Mouse (Mus musculus): ENCODE measurements around the gene Trem1.

Trem1 gene

GRCm38 (mm10) chr17:48232518-48232917, at the start of gene Trem1:
Trem1 (plus strand) TSS chr17:48232768.
- no peak for DNase-seq (ENCODE audit: low spot score)

- DNase-seq (ENCODE audit: low spot score), result no peak
Observed at GRCm38 (mm10) chr17:48185252-48185651, 47.3 kb upstream of the Trem1 start.

- DNase-seq (ENCODE audit: low spot score), result no peak
Observed at GRCm38 (mm10) chr17:48192366-48192765, 40.2 kb upstream of the Trem1 start.

GRCm38 (mm10) chr17:48203086-48203485, 29.5 kb upstream of the Trem1 start:
- DNase-seq (ENCODE audit: low spot score), result no peak

GRCm38 (mm10) chr17:48212596-48212995, 20.0 kb upstream of the Trem1 start:
- DNase-seq (ENCODE audit: low spot score), result no peak

GRCm38 (mm10) chr17:48213511-48213910, 19.1 kb upstream of the Trem1 start:
- DNase-seq (ENCODE audit: low spot score), result no peak

GRCm38 (mm10) chr17:48215429-48215828, 17.1 kb upstream of the Trem1 start:
- DNase-seq (ENCODE audit: low spot score), result no peak

GRCm38 (mm10) chr17:48230680-48231079, 1.9 kb upstream of the Trem1 start:
- no peak for DNase-seq (ENCODE audit: low spot score)

- DNase-seq (ENCODE audit: low spot score), result no peak
Observed at GRCm38 (mm10) chr17:48233789-48234188, 1.2 kb downstream of the Trem1 start.

GRCm38 (mm10) chr17:48234550-48234949, 2.0 kb downstream of the Trem1 start:
- no peak for DNase-seq (ENCODE audit: low spot score)

- no peak for DNase-seq (ENCODE audit: low spot score)
Observed at GRCm38 (mm10) chr17:48235773-48236370, 3.3 kb downstream of the Trem1 start.

- DNase-seq (ENCODE audit: low spot score), result no peak
Observed at GRCm38 (mm10) chr17:48237621-48238020, 5.1 kb downstream of the Trem1 start.

- DNase-seq (ENCODE audit: low spot score), result no peak
Observed at GRCm38 (mm10) chr17:48247221-48247928, 14.8 kb downstream of the Trem1 start, which contains the start of gene Trem3. Trem3 (plus strand) TSS chr17:48247777.

- no peak for DNase-seq (ENCODE audit: low spot score)
Observed at GRCm38 (mm10) chr17:48249039-48249438, 16.5 kb downstream of the Trem1 start.

- DNase-seq (ENCODE audit: low spot score), result no peak
Observed at GRCm38 (mm10) chr17:48249501-48249900, 16.9 kb downstream of the Trem1 start.

GRCm38 (mm10) chr17:48250631-48251030, 18.1 kb downstream of the Trem1 start:
- no peak for DNase-seq (ENCODE audit: low spot score)

- DNase-seq (ENCODE audit: low spot score), result no peak
Observed at GRCm38 (mm10) chr17:48256575-48256974, 24.0 kb downstream of the Trem1 start.

GRCm38 (mm10) chr17:48261868-48262267, 29.3 kb downstream of the Trem1 start:
- DNase-seq (ENCODE audit: low spot score), result no peak

- DNase-seq (ENCODE audit: low spot score), result no peak
Observed at GRCm38 (mm10) chr17:48263741-48264362, 31.3 kb downstream of the Trem1 start, which contains the start of gene Treml4. Treml4 (plus strand) TSS chr17:48264295.

GRCm38 (mm10) chr17:48264662-48265061, 32.1 kb downstream of the Trem1 start:
- DNase-seq (ENCODE audit: low spot score), result no peak

- no peak for DNase-seq (ENCODE audit: low spot score)
Observed at GRCm38 (mm10) chr17:48266138-48266537, 33.6 kb downstream of the Trem1 start.

GRCm38 (mm10) chr17:48266610-48267304, 34.2 kb downstream of the Trem1 start:
- DNase-seq (ENCODE audit: low spot score), result no peak

GRCm38 (mm10) chr17:48267591-48267990, 35.0 kb downstream of the Trem1 start:
- DNase-seq (ENCODE audit: low spot score), result no peak

All from ovary, postnatal 10 days (tissue).